Mouse (Mus musculus): ENCODE measurements around the gene Brpf3.

GRCm38 (mm10) chr17:28874825-28875224, 73.9 kb downstream of the Brpf3 start:
- TF ChIP-seq CTCF (IDR thresholded peaks at IDR 0.05; ENCODE audit: low read depth), result no peak
- no peak for TF ChIP-seq EP300 (IDR thresholded peaks at IDR 0.05; ENCODE audit: low read depth)

Measured in liver, embryonic 14.5 days (tissue).